Mouse (Mus musculus) mesoderm, embryonic 11.5 days (tissue): ENCODE measurements at regions not wholly inside any gene's neighbourhood (a gene's known extent, or its start where the extent isn't known, plus 50 kb on each side); places are given as distances from the start of the nearest gene placed in this dataset.
A peak's percentile ranks its signal among the peaks of the same experiment; 100 is the strongest.
"Not testable (repeated sequence)": the region's sequence is repeated elsewhere in the genome, so short reads cannot be mapped to it uniquely, and the experiment has no call there.

ENCODE experiments used
- DNase-seq: peaks from one replicate; pipeline ENCODE4 v3.0.0-alpha.2; 2012; ENCODE audit warnings: low read depth, low spot score

DNA sequence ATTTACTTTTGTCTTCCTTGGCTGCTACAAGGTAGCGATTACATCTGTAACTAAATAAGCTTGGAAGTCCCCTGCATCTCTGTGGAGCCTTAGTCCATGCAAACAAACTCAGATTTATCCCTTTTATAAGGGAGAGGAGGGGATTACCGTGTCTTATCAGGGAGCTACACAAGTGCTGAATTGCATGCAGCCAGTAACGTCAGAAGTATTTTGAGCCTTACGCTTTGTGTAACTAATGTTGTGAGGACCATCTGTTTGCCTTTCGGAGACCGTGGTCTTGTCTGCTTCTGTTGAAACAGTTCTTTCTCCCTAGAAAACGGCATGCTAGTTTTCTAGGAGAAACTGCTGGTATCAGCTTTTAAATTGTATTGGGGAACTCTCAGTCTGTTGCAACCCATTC lies 58.0 kb upstream of the Dmrta1 start:
- no peak for DNase-seq

GRCm38 (mm10) chr4:89604721-89605120 lies 74.5 kb upstream of the Dmrta1 start:
- no peak for DNase-seq

- DNase-seq = peak; percentile 49
These were observed 103.7 kb upstream of the Dmrta1 start for GRCm38 (mm10) chr4:89575529-89575928.

DNA sequence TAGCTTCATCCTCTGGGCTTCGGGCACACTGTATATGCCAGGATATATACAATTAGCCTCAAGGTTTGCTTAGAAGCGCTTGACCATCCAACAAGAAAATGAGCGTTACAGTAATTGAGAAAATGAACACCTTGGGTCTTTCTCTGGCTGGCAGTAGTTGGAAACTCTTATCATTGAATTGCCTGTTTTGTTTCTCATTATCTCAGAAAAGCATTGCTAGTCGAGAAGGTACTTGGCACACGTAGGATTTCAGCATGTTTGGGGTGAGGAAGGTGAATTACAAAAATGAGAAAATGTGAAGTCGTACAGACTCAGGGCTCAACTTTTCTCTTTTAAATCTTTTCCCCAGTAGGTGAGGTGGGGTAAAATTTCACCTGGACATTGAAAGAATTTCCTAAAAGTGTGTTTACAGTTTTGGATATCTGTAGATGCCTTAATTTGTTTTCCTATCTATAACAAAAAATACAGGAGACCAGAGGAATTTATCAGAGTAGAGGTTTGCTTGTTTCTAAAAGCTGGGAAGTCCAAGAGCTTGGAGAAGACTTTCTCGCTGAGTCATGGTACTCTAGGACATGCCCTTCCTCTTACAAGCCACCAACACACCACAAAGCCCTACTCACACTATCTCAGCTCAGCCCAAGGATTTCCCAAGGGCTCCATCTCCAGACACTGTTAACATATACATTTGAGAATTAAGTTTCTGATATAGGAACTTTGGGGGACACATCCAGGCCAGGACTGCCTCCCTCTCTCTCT lies 124.3 kb upstream of the Dmrta1 start:
- DNase-seq = no peak

DNA sequence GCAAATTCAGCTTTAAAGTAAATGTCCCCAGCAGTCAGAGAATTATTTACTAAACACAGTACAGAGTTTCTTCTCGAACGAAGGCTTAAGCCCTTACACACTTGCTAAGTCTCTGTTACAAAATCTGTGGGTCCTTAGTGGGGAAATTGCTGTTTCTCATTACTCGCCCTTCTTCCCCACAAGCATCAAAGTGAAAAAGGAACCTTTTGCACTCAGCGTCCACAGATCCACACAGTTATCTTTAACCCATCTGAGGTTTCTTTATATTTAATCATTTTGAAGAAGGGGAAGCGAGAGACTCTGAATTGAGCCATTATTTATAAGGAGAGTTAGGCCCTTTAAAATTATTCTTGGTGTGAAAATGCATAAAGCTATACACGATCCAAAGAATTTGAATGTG lies 126.7 kb upstream of the Dmrta1 start:
- no peak for DNase-seq

GRCm38 (mm10) chr4:89550515-89550914 lies 128.7 kb upstream of the Dmrta1 start:
- DNase-seq = no peak

DNA sequence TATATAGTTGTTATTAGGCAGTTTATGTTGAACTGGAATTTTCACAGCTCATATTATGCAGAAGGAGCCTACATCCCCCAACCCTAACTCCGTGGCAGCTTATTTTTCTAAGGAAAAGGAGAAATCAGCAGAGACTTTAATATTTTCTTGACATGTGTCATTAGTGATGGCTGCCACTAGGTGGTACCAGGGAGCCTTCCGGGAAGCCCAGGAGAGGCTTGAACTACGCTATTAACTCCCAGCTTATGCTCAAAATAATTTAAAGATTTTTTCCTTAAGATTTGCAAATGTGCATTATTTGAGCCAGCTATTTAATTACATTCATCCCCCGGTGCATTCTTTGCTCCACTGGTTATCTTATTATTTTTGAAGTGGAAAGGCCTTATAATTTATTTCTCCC lies 146.8 kb upstream of the Dmrta1 start:
- DNase-seq = peak; percentile 55

GRCm38 (mm10) chr4:89530050-89530911 lies 149.0 kb upstream of the Dmrta1 start:
- DNase-seq = no peak

- no peak for DNase-seq
These were observed 151.3 kb upstream of the Dmrta1 start for GRCm38 (mm10) chr4:89527966-89528365.

- no peak for DNase-seq
These were observed 151.9 kb upstream of the Dmrta1 start for GRCm38 (mm10) chr4:89527326-89527725.

DNA sequence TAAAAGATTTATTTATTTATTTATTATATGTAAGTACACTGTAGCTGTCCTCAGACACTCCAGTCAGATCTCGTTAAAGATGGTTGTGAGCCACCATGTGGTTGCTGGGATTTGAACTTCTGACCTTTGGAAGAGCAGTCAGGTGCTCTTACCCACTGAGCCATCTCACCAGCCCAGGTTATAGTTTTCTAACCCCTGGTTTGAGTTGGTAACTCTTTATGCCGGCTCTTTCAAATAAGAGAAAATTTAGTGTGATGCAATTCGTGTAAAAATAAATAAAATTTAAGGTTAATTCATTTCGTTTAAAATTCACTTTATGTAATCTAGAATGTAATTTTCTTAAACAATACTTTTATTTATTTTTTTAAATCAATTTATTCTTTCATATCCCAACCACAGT lies 153.7 kb upstream of the Dmrta1 start:
- not testable (repeated sequence) for DNase-seq

DNA sequence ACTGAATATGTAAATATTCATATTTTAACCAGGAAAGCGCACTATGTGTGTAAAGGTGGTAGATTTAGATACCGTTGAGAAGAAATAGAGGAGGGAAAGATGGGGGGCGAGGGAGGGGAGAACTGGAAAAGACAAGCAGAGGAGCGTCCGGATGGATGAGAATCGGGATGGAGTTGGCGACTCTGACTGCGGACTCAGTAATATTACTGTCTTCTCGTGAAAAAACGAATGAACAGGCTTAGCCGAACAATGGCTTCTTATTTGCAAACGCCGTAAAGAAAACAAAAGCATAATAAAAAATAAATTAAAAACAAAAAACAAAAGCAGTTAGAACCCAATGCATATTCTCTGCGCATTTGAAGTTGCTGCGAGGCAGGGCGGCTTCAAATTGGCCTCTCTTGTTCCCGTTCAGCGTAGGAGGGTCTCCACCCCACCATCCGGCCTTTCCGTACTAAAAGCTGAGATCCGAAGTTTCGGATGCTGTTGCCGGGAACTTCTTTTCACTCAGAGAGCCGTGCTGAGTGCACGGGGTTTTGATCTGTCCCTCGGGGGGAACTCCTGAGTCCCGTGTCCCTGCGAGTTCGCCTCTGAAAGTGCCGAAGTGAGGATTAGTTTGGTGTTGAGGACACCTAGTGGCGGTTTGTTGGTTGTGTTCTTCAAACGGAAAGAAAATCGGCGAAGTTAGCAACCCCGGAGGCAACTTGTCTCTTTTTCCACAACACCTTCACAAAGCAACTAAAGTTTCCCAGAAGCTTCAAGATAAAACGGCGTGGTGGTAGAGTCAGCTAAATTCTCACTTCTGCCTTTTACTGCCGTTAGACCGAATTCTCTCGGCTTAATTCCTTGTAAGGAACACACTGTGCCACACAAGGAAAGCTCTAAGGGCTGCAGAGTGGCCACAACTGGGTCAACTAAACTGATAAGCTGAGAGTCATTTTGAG lies 154.7 kb upstream of the Dmrta1 start:
- DNase-seq = peak; percentile 85

- no peak for DNase-seq
These were observed 155.6 kb upstream of the Dmrta1 start for GRCm38 (mm10) chr4:89523423-89524259.

DNA sequence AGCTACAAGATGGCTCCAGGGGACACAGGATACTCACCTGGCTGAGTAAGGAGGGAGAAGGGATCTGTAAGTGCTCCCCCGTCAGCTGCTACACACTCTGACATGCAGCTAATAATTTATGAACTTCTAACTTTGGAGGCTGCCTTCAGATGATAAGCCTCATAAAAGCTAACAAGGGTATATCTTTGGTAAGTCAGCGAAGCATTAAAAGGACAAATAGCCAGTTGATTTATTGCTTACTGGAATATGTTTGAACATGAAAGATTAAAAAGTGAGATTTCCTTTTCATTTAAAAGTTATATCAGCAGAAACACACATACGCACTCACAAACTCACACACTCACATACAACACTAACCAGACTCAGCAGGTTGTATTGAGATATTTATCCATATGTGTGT lies 161.2 kb upstream of the Dmrta1 start:
- DNase-seq = no peak

- no peak for DNase-seq
These were observed 163.3 kb upstream of the Dmrta1 start for GRCm38 (mm10) chr4:89515823-89516411.

DNA sequence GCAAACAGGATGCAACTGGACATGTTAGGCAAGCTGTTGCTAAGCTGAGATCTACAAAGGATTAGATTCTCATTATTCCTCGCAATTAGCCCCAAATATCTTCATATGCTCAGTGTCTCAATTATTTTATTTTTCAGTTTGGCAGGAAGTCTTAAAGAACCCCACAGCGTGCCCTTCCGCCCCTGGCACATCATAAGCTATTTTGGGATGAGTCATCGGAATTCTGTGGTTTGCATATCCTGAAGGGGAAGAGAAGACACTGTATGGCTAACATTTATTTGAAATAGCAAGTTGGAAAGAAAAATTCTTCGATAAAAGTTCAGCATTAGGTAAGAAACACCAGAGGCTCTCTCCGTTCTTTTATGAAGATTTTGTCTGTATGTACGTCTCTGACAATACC lies 164.3 kb upstream of the Dmrta1 start:
- DNase-seq = no peak

GRCm38 (mm10) chr4:89510593-89510992 lies 168.6 kb upstream of the Dmrta1 start:
- no peak for DNase-seq

DNA sequence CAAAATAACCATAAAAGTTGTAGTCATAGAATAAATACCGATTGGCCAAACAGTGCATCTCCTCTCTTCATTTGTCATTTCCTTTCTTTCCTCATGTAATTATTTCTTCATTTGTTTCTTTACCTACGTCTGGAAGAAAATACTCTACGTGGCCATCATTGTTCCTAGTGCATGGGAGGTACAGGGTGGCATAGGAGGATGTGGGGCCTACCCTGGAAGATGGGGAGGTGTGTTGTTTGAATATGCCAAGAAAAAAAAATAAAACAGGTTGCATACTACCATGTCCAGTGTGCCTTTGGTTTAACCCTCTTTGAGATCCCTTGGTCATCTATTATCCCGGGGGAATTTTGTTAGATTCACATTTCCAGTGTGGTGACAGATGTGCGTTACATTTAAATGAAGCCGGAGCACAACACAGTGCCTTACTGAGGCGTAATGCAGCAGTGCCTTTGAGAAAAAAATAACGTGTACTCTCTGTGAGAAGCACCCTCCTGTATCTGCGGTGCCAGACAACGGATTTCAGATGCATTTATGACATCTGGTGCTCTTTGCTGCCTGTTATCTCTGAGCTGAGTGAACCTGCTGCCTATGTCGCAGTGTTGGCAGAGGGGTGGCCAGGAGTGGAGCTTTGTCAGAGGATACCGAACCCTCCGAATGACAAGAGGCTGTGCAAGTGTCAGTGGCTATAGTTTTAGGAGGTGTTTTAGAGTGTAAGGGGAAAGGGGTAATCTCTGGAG lies 169.4 kb upstream of the Dmrta1 start:
- no peak for DNase-seq

GRCm38 (mm10) chr4:89508103-89508763 lies 171.0 kb upstream of the Dmrta1 start:
- no peak for DNase-seq
